Mouse (Mus musculus) forebrain, postnatal 0 days (tissue): ENCODE measurements at regions not wholly inside any gene's neighbourhood (a gene's known extent, or its start where the extent isn't known, plus 50 kb on each side); places are given as distances from the start of the nearest gene placed in this dataset.

ENCODE experiments used
- ATAC-seq: fragments of 200-750 bp; cut with Nextera tagmentation; 2 replicates; pipeline ENCODE4 v1.8.0; 2017; ENCODE audit warnings: mild to moderate bottlenecking, moderate library complexity
- DNase-seq: peaks from one replicate; pipeline ENCODE4 v3.0.0-alpha.2; 2015
- H3K27ac ChIP-seq: fragments of 300-500 bp; sonication (generic); 2 replicates; pipeline ENCODE4 v1.5.1; 2014; ENCODE audit warnings: low read depth, mild to moderate bottlenecking, antibody characterized with exemption, low read length, moderate library complexity, mixed read lengths
- H3K27me3 ChIP-seq: fragments of 300-500 bp; sonication (generic); 2 replicates; pipeline ENCODE4 v1.6.1; 2014; ENCODE audit warnings: mild to moderate bottlenecking, low read length, mixed read lengths; ENCODE audit not compliant: insufficient read depth
- H3K36me3 ChIP-seq: fragments of 300-500 bp; sonication (generic); 2 replicates; pipeline ENCODE4 v1.6.1; 2014; ENCODE audit warnings: mild to moderate bottlenecking, moderate library complexity; ENCODE audit not compliant: insufficient read depth
- H3K4me1 ChIP-seq: fragments of 300-500 bp; sonication (generic); 2 replicates; pipeline ENCODE4 v1.6.1; 2014; ENCODE audit warnings: antibody characterized with exemption; ENCODE audit not compliant: insufficient read depth
- H3K4me2 ChIP-seq: fragments of 300-500 bp; sonication (generic); 2 replicates; pipeline ENCODE4 v1.6.1; 2014; ENCODE audit warnings: low read depth, mild to moderate bottlenecking, moderate library complexity
- H3K4me3 ChIP-seq: fragments of 300-500 bp; sonication (generic); 2 replicates; pipeline ENCODE4 v1.5.1; 2014; ENCODE audit warnings: low read depth, low read length, mixed read lengths
- H3K9ac ChIP-seq: fragments of 300-500 bp; sonication (generic); 2 replicates; pipeline ENCODE4 v1.6.1; 2014; ENCODE audit warnings: mild to moderate bottlenecking
- H3K9me3 ChIP-seq: fragments of 300-500 bp; sonication (generic); 2 replicates; pipeline ENCODE4 v1.6.1; 2016; ENCODE audit warnings: low read length
- CTCF ChIP-seq: sonication (generic); IDR thresholded peaks from 2 replicates; pipeline ENCODE4 v1.5.1; 2016; ENCODE audit warnings: antibody characterized with exemption, control low read depth, low read depth
- WGBS: fragments of 180-500 bp; shearing (Covaris S2); extraction: QIAGEN DNeasy Blood & Tissue Kit; methylation state at CpG from one replicate; pipeline ENCODE4 v1.1.7; 2014; 5-methylcytosine and 5-hydroxymethylcytosine counted together

DNA sequence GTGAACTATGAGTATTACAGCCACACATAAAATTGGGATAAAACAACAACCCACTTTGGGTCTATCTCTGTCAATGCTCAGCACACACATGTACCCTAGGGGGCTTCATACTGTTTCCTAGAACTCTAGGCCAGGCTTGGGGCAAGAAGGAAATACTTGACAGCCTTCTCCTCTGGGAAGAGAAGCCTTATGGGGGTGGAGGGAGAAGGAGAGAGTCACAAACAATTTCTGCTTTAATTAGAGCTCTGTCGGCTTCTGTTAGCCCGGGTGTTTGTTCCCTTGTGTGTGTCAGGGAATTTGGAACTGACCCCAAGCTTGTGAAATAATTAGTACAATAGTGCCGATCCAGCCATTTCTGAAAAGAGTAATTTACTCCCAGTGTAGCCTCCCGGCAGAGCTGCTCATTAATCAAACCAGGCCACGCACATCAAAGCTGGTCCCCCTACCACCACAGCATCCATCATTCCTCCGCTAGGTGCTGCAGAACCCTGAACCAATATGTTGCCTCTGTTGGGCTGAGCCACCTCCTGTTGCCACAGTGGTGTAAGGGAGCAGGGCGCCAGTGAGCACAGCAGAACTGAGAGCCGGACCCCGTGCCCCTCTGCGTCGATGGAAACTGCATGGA, 307.3 kb downstream of the Tmem114 start:
- peak; percentile 61 for ATAC-seq
- no peak overlapping the region for H3K27ac ChIP-seq
- no peak overlapping the region for H3K9ac ChIP-seq
- peak; percentile 21 for DNase-seq
- no peak overlapping the region for H3K4me2 ChIP-seq
- H3K9me3 ChIP-seq: no peaks in the 10 kb centered on the region
- 25% methylated on average over 11 of the region's 11 CpGs for WGBS
- no peak overlapping the region for H3K4me3 ChIP-seq
- H3K36me3 ChIP-seq: no peaks in the 10 kb centered on the region
- TF ChIP-seq CTCF: peak; percentile 13; the same call in 1 of the 2 replicates
- H3K4me1 ChIP-seq: no peaks in the 10 kb centered on the region
- no peaks in the 10 kb centered on the region for H3K27me3 ChIP-seq

DNA sequence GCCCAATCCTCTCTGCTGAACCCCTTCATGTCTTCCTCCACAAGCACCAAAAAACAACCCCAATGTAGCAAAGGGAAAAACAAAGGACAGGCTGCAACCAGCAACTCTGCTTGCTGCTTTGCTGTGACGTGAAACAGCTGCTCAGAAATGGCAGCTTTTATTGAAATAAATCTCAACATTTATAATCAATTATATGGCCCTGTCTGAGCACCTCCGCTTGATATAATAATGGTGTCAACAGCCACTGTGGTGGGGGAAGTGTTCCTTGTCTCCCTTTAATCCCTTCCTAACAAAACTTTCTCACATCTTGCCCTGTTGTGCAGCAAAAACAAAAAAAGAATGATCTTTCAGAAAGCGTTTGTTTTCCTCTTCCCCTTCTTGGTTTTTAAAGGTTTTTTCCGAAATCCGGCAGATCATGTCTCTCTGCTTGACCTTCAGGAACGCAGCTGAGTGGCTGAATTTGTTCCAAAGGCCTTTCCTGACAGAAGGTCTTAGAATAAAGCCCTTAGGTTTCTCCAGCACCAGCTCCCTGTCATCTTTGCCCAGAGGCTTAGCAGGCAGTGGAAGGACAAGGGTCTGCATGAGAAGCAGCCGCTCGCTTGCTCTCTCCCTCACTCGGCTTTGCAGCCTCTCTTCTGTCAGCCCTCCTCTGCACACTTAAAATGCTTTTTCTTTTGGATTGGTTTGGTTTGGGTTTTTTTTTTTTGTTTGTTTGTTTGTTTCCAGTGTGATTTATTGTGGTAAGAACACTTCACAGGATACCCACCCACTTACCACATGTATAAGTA, 313.4 kb downstream of the Tmem114 start:
- Histone ChIP-seq H3K27ac (no peak overlapping the region), H3K4me1 (no peaks in the 10 kb centered on the region), H3K36me3 (no peaks in the 10 kb centered on the region), H3K9ac (no peak overlapping the region), H3K9me3 (no peaks in the 10 kb centered on the region), H3K27me3 (no peaks in the 10 kb centered on the region), H3K4me2 (no peak overlapping the region), H3K4me3 (no peak overlapping the region)
- TF ChIP-seq CTCF: no peak
- 28% methylated on average over 9 of the region's 9 CpGs for WGBS
- ATAC-seq: no peak
- no peak for DNase-seq

DNA sequence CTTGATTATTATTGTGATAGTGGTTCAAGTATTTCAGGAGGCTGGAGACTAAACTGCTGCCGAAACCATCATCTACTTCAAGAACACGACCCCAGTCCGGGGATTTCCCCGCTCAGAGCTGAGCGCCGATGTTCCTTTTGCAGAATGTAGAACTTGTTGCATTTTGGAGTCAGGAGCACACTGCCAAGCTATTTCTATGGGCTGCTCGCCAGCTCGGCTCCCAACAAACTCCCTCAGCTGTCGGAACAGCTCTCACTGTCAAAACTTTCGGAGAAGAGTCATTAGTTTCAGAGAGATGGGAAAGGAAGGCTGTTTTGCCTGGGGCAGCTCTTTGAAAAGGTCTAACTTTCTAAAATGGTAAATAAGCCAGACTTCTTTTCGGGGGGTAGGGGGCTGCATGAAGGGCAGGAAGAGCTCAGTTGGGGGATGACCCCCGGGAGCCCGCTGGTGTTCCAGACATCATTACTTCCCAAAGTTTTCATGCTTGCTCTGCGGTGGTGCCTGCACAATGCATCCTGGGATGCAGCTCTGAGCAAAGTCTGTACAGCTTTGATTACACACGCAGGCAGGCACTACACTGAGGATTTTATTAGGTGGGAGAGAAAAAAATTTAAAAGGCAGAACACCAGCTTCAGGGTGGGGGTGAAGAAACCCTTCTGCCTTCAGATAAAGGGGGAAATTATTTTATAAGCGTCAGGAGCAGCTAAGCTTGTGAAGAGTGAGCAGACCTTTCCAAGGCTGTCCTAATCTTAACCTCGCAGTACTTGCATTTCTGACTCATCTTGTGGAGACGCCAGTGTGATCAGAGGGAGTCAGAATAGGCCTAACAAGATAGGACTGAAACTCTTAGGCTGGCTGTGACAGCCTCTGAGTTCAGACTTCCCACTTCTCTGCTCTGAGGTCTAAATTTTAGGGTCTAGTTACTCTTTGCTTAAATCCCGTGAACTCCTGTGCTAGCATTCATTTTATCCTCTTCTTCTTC, 316.5 kb downstream of the Tmem114 start:
- no peaks in the 10 kb centered on the region for H3K36me3 ChIP-seq
- ATAC-seq (peak; percentile 51), DNase-seq (peak; percentile 82)
- no peak overlapping the region for H3K4me2 ChIP-seq
- H3K4me3 ChIP-seq: no peak overlapping the region
- H3K27me3 ChIP-seq: no peaks in the 10 kb centered on the region
- H3K9ac ChIP-seq: no peak overlapping the region
- no peak for TF ChIP-seq CTCF
- H3K27ac ChIP-seq: no peak overlapping the region
- H3K4me1 ChIP-seq: no peaks in the 10 kb centered on the region
- WGBS: 39% methylated on average over 19 of the region's 19 CpGs
- no peaks in the 10 kb centered on the region for H3K9me3 ChIP-seq

DNA sequence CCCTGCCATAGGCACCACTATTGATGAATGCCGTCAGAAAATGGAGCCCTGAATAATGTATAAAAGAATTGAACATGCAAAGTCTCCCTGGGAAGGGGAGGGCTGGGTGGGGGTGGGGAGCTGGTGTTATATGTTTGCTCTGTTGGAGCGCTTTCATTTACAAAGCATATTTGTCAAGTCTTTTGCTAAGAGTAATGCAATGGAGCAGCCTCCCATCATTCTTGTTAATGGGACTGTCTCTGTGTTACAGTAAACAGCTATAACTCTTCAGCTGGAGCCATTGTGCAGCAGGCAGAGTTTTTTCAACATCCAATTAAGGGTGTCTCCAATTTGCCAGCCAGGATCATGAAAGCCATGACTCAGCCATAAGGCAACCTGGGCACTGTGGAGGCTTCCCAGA, 345.9 kb downstream of the Tmem114 start:
- no peak overlapping the region for H3K4me3 ChIP-seq
- no peak for TF ChIP-seq CTCF
- no peak for ATAC-seq
- no peaks in the 10 kb centered on the region for H3K9me3 ChIP-seq
- H3K27me3 ChIP-seq: no peaks in the 10 kb centered on the region
- H3K9ac ChIP-seq: no peak overlapping the region
- no peaks in the 10 kb centered on the region for H3K4me1 ChIP-seq
- WGBS: 63% methylated on average over 2 of the region's 2 CpGs
- H3K36me3 ChIP-seq: no peaks in the 10 kb centered on the region
- H3K4me2 ChIP-seq: no peak overlapping the region
- no peak overlapping the region for H3K27ac ChIP-seq
- no peak for DNase-seq

DNA sequence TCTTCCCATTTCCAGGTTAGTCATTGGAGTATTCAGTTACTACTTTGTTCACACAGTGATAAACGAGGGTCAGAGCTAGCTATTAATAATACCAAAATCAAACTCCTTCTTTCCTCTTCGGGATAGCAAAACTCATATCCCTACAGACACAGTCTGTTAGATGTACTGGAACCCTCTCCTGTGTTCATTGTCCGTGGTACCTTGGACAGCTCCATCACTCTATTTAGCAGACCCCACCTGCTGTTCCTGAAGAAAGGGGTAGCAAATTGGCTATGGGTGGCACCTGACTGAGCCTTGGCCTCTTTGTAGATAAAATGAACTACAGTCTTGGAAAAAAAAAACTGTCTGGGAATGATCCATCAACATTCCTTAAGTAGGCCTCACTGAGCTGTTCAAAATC, 346.5 kb downstream of the Tmem114 start:
- TF ChIP-seq CTCF: no peak
- DNase-seq: no peak
- Histone ChIP-seq H3K27ac (no peak overlapping the region), H3K9me3 (no peaks in the 10 kb centered on the region), H3K4me1 (no peaks in the 10 kb centered on the region), H3K9ac (no peak overlapping the region), H3K27me3 (no peaks in the 10 kb centered on the region), H3K4me3 (no peak overlapping the region), H3K36me3 (no peaks in the 10 kb centered on the region), H3K4me2 (no peak overlapping the region)
- no peak for ATAC-seq
- 67% methylated on average over 3 of the region's 3 CpGs for WGBS

DNA sequence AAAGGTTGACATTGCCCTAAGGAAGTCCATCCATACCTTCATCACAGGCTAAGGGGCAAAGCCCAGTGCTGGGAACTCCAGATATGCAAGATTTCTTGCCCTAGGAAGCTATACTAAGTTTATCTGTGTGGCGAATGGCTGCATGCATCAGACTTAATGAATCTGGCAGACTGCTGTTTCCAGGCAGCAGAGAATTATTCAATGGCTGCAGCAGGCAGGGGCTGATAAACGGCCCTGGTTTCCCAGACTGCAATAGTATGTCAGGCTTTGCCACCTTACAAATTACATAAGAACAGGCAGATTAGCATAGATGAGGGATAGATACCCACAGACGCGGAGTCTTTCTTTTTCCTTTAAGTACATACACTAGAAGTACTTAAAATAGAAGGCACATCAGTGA, 350.2 kb downstream of the Tmem114 start:
- Histone ChIP-seq H3K9ac (no peak overlapping the region), H3K9me3 (no peaks in the 10 kb centered on the region), H3K27ac (no peak overlapping the region), H3K27me3 (no peaks in the 10 kb centered on the region), H3K4me2 (no peak overlapping the region), H3K4me3 (no peak overlapping the region), H3K4me1 (no peaks in the 10 kb centered on the region), H3K36me3 (no peaks in the 10 kb centered on the region)
- ATAC-seq: no peak
- WGBS: 55% methylated on average over 4 of the region's 4 CpGs
- no peak for TF ChIP-seq CTCF
- no peak for DNase-seq
